Mouse (Mus musculus) ovary, postnatal 36 days (tissue): Measurements from ENCODE around the gene Uckl1.

Source experiments
- DNase-seq: peaks from one replicate; pipeline ENCODE4 v3.0.0; 2022; ENCODE audit warnings: low spot score, mixed read lengths

The Uckl1 gene

DNA sequence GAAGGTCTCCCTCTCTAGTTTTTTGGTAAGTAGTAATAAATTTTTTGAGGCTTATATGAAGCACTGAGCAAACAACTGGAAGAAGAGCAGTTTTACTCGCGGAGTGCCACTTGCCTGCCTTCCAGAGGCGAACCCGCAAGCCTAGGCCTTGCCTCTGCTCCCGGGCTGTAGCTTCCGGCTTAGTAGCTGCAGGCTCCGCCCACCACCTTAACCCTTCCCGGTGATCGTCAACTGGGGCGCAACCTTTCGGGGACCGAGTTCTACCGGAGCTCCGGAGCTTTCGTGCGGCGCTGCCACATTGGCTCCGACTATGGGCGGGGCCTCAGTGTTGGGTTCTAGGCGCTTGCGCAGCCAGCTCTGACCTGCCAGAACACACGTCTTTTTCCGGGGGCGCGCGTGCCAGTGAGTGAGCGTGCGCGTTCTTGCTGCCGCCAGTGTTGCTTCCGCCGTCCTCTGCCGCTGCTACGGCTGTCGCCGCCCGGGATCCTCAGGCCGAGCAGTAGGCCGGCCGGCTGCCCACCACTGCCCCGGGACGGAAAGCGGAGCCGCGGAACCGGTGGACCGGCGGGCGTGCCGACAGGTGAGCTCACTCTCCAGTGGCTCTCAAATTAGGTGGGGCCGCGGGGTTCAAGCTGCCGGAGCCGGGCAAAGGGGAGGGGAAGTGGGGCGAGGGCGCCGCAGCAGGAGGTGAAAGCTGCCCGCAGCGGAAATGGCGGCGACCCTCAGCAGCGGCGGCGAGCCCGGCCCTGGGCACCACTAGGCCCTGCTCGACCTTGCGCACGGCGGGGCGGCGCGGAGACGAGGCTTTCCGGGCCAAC lies 64.4 kb downstream of the Uckl1 start, which contains the start of gene Dnajc5:
Dnajc5 (plus strand) TSS at position 368 of the 818 bp plus-strand sequence.
- peak; percentile 98 for DNase-seq

GRCm38 (mm10) chr2:181519201-181519600 lies 65.5 kb downstream of the Uckl1 start:
- no peak for DNase-seq
